Mouse (Mus musculus): ENCODE measurements around the gene 2410131K14Rik. TPM values are rescaled to one million over a fixed set of nuclear protein-coding genes. Genes with fewer than 3 reads are reported as not detected.
A peak's percentile ranks its signal among the peaks of the same experiment; 100 is the strongest.

2410131K14Rik gene
- polyA plus RNA-seq, 1 experiment from 2014 or later = 1.6 TPM

GRCm38 (mm10) chr5:118262418-118262817 lies 17.4 kb downstream of the 2410131K14Rik start:
- Histone ChIP-seq H3K9ac (no peak overlapping the region), H3K9me3 (replicated peaks) (no peaks in the 10 kb centered on the region), H3K4me2 (no peak overlapping the region), H3K4me3 (replicated peaks) (no peak overlapping the region), H3K27me3 (peaks cover 4% of the 10 kb centered on the region; the same call in 1 of the 2 replicates), H3K4me1 (replicated peaks) (peaks cover 7% of the 10 kb centered on the region; the same call in 1 of the 2 replicates), H3K27ac (no peak overlapping the region), H3K36me3 (peaks cover 16% of the 10 kb centered on the region)
- ATAC-seq (ENCODE audit: low read depth) (no peak), DNase-seq (no peak)
- 72% methylated on average over 8 of the region's 8 CpGs for WGBS (ENCODE audit: insufficient replicate concordance)

- DNase-seq (no peak), ATAC-seq (ENCODE audit: low read depth) (no peak)
- H3K27me3 ChIP-seq = peaks cover 11% of the 10 kb centered on the region; the same call in 1 of the 2 replicates
- H3K4me2 ChIP-seq = no peak overlapping the region
- H3K4me1 ChIP-seq (replicated peaks) = peaks cover 7% of the 10 kb centered on the region; the same call in 1 of the 2 replicates
- no peaks in the 10 kb centered on the region for H3K9me3 ChIP-seq (replicated peaks)
- no peak overlapping the region for H3K4me3 ChIP-seq (replicated peaks)
- H3K9ac ChIP-seq = no peak overlapping the region
- no peak overlapping the region for H3K27ac ChIP-seq
- 71% methylated on average over 9 of the region's 9 CpGs for WGBS (ENCODE audit: insufficient replicate concordance)
- peaks cover 9% of the 10 kb centered on the region for H3K36me3 ChIP-seq
Observed at GRCm38 (mm10) chr5:118264279-118264678, 19.3 kb downstream of the 2410131K14Rik start.

- no peak overlapping the region for H3K9ac ChIP-seq
- DNase-seq (no peak), ATAC-seq (ENCODE audit: low read depth) (peak; percentile 50; the same call in 1 of the 2 replicates)
- no peak overlapping the region for H3K4me3 ChIP-seq (replicated peaks)
- no peak overlapping the region for H3K4me2 ChIP-seq
- 43% methylated on average over 5 of the region's 5 CpGs for WGBS (ENCODE audit: insufficient replicate concordance)
- H3K4me1 ChIP-seq (replicated peaks) = peaks cover 3% of the 10 kb centered on the region; the same call in 1 of the 2 replicates
- peaks cover 19% of the 10 kb centered on the region for H3K27me3 ChIP-seq
- H3K27ac ChIP-seq = no peak overlapping the region
- peaks cover 9% of the 10 kb centered on the region for H3K36me3 ChIP-seq
- H3K9me3 ChIP-seq (replicated peaks) = no peaks in the 10 kb centered on the region
Observed at GRCm38 (mm10) chr5:118265366-118265765, 20.3 kb downstream of the 2410131K14Rik start.

- no peak overlapping the region for H3K4me3 ChIP-seq (replicated peaks)
- H3K9ac ChIP-seq = no peak overlapping the region
- no peak for DNase-seq
- no peak overlapping the region for H3K27ac ChIP-seq
- H3K9me3 ChIP-seq (replicated peaks) = no peaks in the 10 kb centered on the region
- H3K36me3 ChIP-seq = peaks cover 6% of the 10 kb centered on the region; the same call in 1 of the 2 replicates
- ATAC-seq (ENCODE audit: low read depth) = no peak
- WGBS (ENCODE audit: insufficient replicate concordance) = 41% methylated on average over 8 of the region's 8 CpGs
- peaks cover 19% of the 10 kb centered on the region for H3K27me3 ChIP-seq
- peaks cover 3% of the 10 kb centered on the region; the same call in 1 of the 2 replicates for H3K4me1 ChIP-seq (replicated peaks)
- H3K4me2 ChIP-seq = no peak overlapping the region
Observed at GRCm38 (mm10) chr5:118266309-118266708, 21.3 kb downstream of the 2410131K14Rik start.

- H3K27ac ChIP-seq = no peak overlapping the region
- H3K4me3 ChIP-seq (replicated peaks) = no peak overlapping the region
- ATAC-seq (ENCODE audit: low read depth) (peak; percentile 63), DNase-seq (peak; percentile 45)
- no peaks in the 10 kb centered on the region for H3K36me3 ChIP-seq
- H3K4me2 ChIP-seq = no peak overlapping the region
- peaks cover 3% of the 10 kb centered on the region; the same call in 1 of the 2 replicates for H3K4me1 ChIP-seq (replicated peaks)
- H3K27me3 ChIP-seq = peaks cover 39% of the 10 kb centered on the region
- WGBS (ENCODE audit: insufficient replicate concordance) = 3% methylated on average over 13 of the region's 13 CpGs
- H3K9ac ChIP-seq = no peak overlapping the region
- no peaks in the 10 kb centered on the region for H3K9me3 ChIP-seq (replicated peaks)
Observed at GRCm38 (mm10) chr5:118268987-118269386, 24.0 kb downstream of the 2410131K14Rik start.

- H3K36me3 ChIP-seq = no peaks in the 10 kb centered on the region
- no peaks in the 10 kb centered on the region for H3K4me1 ChIP-seq (replicated peaks)
- no peaks in the 10 kb centered on the region for H3K9me3 ChIP-seq (replicated peaks)
- ATAC-seq (ENCODE audit: low read depth) (no peak), DNase-seq (no peak)
- H3K9ac ChIP-seq = no peak overlapping the region
- no peak overlapping the region for H3K27ac ChIP-seq
- H3K27me3 ChIP-seq = peaks cover 39% of the 10 kb centered on the region
- WGBS (ENCODE audit: insufficient replicate concordance) = 34% methylated on average over 10 of the region's 10 CpGs
- no peak overlapping the region for H3K4me3 ChIP-seq (replicated peaks)
- no peak overlapping the region for H3K4me2 ChIP-seq
Observed at GRCm38 (mm10) chr5:118271449-118272110, 26.6 kb downstream of the 2410131K14Rik start.

- Histone ChIP-seq H3K27ac (no peak overlapping the region), H3K36me3 (no peaks in the 10 kb centered on the region), H3K27me3 (peaks cover 33% of the 10 kb centered on the region), H3K4me1 (replicated peaks) (no peaks in the 10 kb centered on the region), H3K9ac (no peak overlapping the region), H3K9me3 (replicated peaks) (no peaks in the 10 kb centered on the region), H3K4me3 (replicated peaks) (no peak overlapping the region), H3K4me2 (no peak overlapping the region)
- no peak for DNase-seq
- 51% methylated on average over 7 of the region's 7 CpGs for WGBS (ENCODE audit: insufficient replicate concordance)
- no peak for ATAC-seq (ENCODE audit: low read depth)
Observed at GRCm38 (mm10) chr5:118273446-118273845, 28.4 kb downstream of the 2410131K14Rik start.

GRCm38 (mm10) chr5:118274546-118274945 lies 29.5 kb downstream of the 2410131K14Rik start:
- Histone ChIP-seq H3K9ac (no peak overlapping the region), H3K27me3 (peaks cover 25% of the 10 kb centered on the region), H3K27ac (no peak overlapping the region), H3K36me3 (no peaks in the 10 kb centered on the region), H3K4me1 (replicated peaks) (no peaks in the 10 kb centered on the region), H3K9me3 (replicated peaks) (no peaks in the 10 kb centered on the region), H3K4me2 (no peak overlapping the region), H3K4me3 (replicated peaks) (no peak overlapping the region)
- ATAC-seq (ENCODE audit: low read depth) (no peak), DNase-seq (no peak)
- 45% methylated on average over 9 of the region's 9 CpGs for WGBS (ENCODE audit: insufficient replicate concordance)

GRCm38 (mm10) chr5:118276281-118276680 lies 31.3 kb downstream of the 2410131K14Rik start:
- H3K4me1 ChIP-seq (replicated peaks) = no peaks in the 10 kb centered on the region
- H3K4me3 ChIP-seq (replicated peaks) = no peak overlapping the region
- no peaks in the 10 kb centered on the region for H3K9me3 ChIP-seq (replicated peaks)
- H3K36me3 ChIP-seq = no peaks in the 10 kb centered on the region
- H3K4me2 ChIP-seq = no peak overlapping the region
- ATAC-seq (ENCODE audit: low read depth) (no peak), DNase-seq (no peak)
- no peak overlapping the region for H3K27ac ChIP-seq
- WGBS (ENCODE audit: insufficient replicate concordance) = 45% methylated on average over 7 of the region's 7 CpGs
- H3K9ac ChIP-seq = no peak overlapping the region
- H3K27me3 ChIP-seq = peaks cover 21% of the 10 kb centered on the region

- ATAC-seq (ENCODE audit: low read depth) (no peak), DNase-seq (no peak)
- no peaks in the 10 kb centered on the region for H3K9me3 ChIP-seq (replicated peaks)
- no peaks in the 10 kb centered on the region for H3K36me3 ChIP-seq
- H3K27ac ChIP-seq = no peak overlapping the region
- H3K4me2 ChIP-seq = no peak overlapping the region
- no peaks in the 10 kb centered on the region for H3K4me1 ChIP-seq (replicated peaks)
- 44% methylated on average over 8 of the region's 8 CpGs for WGBS (ENCODE audit: insufficient replicate concordance)
- H3K9ac ChIP-seq = no peak overlapping the region
- no peak overlapping the region for H3K4me3 ChIP-seq (replicated peaks)
- peaks cover 17% of the 10 kb centered on the region for H3K27me3 ChIP-seq
Observed at GRCm38 (mm10) chr5:118276711-118277110, 31.7 kb downstream of the 2410131K14Rik start.

- ATAC-seq (ENCODE audit: low read depth) (no peak), DNase-seq (no peak)
- Histone ChIP-seq H3K4me1 (replicated peaks) (no peaks in the 10 kb centered on the region), H3K9me3 (replicated peaks) (no peaks in the 10 kb centered on the region), H3K4me2 (no peak overlapping the region), H3K36me3 (no peaks in the 10 kb centered on the region), H3K4me3 (replicated peaks) (no peak overlapping the region), H3K27ac (no peak overlapping the region), H3K9ac (no peak overlapping the region), H3K27me3 (peaks cover 8% of the 10 kb centered on the region; the same call in 1 of the 2 replicates)
- 69% methylated on average over 18 of the region's 18 CpGs for WGBS (ENCODE audit: insufficient replicate concordance)
Observed at GRCm38 (mm10) chr5:118277741-118278495, 32.9 kb downstream of the 2410131K14Rik start.

Measured in liver, embryonic 13.5 days (tissue).